Mouse (Mus musculus): ENCODE results near the gene A530084C06Rik. TPM values are rescaled to one million over a fixed set of nuclear protein-coding genes. Genes with fewer than 3 reads are reported as not detected.

A530084C06Rik gene
- not detected for total RNA-seq (2023)

DNA sequence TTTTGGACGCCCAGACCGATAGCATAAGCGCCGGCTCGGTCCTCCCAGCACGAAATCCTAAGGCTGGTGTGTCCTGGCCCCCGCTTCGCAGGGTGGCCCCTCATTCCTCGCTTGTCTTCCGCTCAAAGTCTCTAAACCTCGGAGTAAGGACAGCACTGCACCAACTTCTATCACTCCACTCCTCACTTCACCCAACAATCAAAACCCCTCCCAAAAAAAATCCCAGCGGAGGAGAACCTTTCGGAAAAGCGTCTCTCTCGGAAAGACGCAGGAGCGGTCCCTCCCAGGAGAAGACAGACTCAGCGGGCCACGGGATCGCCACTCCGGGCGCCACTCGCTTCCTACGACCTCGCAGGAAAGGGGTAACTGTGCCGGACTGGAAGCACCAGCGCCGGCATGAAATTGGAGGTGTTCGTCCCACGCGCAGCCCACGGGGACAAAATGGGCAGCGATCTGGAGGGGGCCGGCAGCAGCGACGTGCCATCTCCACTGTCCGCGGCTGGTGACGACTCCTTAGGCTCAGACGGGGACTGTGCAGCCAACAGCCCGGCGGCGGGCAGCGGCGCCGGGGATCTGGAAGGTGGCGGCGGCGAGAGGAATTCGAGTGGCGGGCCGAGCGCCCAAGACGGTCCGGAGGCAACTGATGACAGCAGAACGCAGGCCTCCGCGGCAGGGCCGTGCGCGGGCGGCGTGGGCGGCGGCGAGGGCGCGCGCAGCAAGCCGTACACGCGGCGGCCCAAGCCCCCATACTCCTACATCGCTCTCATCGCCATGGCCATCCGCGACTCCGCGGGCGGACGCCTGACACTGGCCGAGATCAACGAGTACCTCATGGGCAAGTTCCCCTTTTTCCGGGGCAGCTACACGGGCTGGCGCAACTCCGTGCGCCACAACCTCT lies at the start of gene A530084C06Rik:
TSS of gene A530084C06Rik (minus strand) at position 813 of the 898 bp plus-strand sequence.

DNA sequence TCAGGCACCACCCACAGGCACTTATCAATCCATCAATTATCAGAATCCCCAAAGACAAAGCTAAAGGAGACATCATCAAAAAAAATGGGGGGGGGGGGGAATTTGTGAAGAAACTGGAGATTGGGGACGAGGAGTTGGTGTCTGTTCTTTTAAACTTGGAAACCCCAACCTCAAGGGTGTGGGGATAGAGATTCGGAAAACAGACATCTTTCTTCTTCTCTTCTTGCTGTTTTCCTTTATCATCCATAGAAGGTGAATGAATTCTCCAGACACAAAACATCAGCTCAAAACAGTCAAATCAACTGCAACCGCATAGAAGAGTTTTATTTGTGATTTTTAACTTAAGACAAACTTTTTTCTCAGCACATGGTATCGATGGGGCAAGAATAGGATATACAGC lies 3.3 kb downstream of the A530084C06Rik start, which contains the start of gene Foxq1:
TSS of gene Foxq1 (plus strand) at position 301 of the 400 bp plus-strand sequence.

Other genes starting within 250 kb of the A530084C06Rik start
- 0.09 TPM for gene Foxq1, start 3.2 kb downstream of the A530084C06Rik start, total RNA-seq (2023)
- not detected for gene Foxf2, start 66.5 kb upstream of the A530084C06Rik start, total RNA-seq (2023)
- gene Foxc1, start 247.3 kb upstream of the A530084C06Rik start, total RNA-seq (2023) = not detected

All from CD8-positive naive resting alpha-beta T cell, adult 57 days (primary cell).